Mouse (Mus musculus) neural tube, embryonic 13.5 days (tissue): ENCODE measurements at regions not wholly inside any gene's neighbourhood (a gene's known extent, or its start where the extent isn't known, plus 50 kb on each side); places are given as distances from the start of the nearest gene placed in this dataset.
A peak's percentile ranks its signal among the peaks of the same experiment; 100 is the strongest.

ENCODE experiments used
- ATAC-seq: fragments of 200-750 bp; cut with Nextera tagmentation; 2 replicates; pipeline ENCODE4 v1.8.0; 2017; ENCODE audit warnings: low read depth, mild to moderate bottlenecking, moderate TSS enrichment, moderate library complexity
- H3K27ac ChIP-seq: fragments of 300-500 bp; sonication (generic); replicated peaks from 2 replicates; pipeline ENCODE4 v1.5.1; 2015; ENCODE audit warnings: moderate library complexity, mild to moderate bottlenecking, inconsistent platforms
- H3K27me3 ChIP-seq: fragments of 300-500 bp; sonication (generic); 2 replicates; pipeline ENCODE4 v1.6.1; 2015; ENCODE audit warnings: mild to moderate bottlenecking, inconsistent platforms
- H3K36me3 ChIP-seq: fragments of 300-500 bp; sonication (generic); 2 replicates; pipeline ENCODE4 v1.6.1; 2015; ENCODE audit warnings: mild to moderate bottlenecking, inconsistent platforms
- H3K4me1 ChIP-seq: fragments of 300-500 bp; sonication (generic); replicated peaks from 2 replicates; pipeline ENCODE4 v1.6.1; 2015; ENCODE audit warnings: inconsistent platforms
- H3K4me2 ChIP-seq: fragments of 300-500 bp; sonication (generic); 2 replicates; pipeline ENCODE4 v1.6.1; 2015; ENCODE audit warnings: inconsistent platforms, mild to moderate bottlenecking, moderate library complexity
- H3K4me3 ChIP-seq: fragments of 300-500 bp; sonication (generic); 2 replicates; pipeline ENCODE4 v1.5.1; 2015; ENCODE audit warnings: mild to moderate bottlenecking, inconsistent platforms
- H3K9ac ChIP-seq: fragments of 300-500 bp; sonication (generic); 2 replicates; pipeline ENCODE4 v1.6.1; 2015; ENCODE audit warnings: moderate library complexity, mild to moderate bottlenecking, inconsistent platforms
- H3K9me3 ChIP-seq: fragments of 300-500 bp; sonication (generic); 2 replicates; pipeline ENCODE4 v1.6.1; 2016; ENCODE audit warnings: inconsistent platforms
- WGBS: fragments of 180-500 bp; shearing (Covaris S2); methylation state at CpG from one replicate; pipeline ENCODE4 v1.1.7; 2015; 5-methylcytosine and 5-hydroxymethylcytosine counted together

GRCm38 (mm10) chr1:194034199-194034883, 583.7 kb upstream of the Plxna2 start:
- peaks cover 18% of the 10 kb centered on the region for H3K4me1 ChIP-seq
- H3K9me3 ChIP-seq: no peaks in the 10 kb centered on the region
- no peak overlapping the region for H3K4me2 ChIP-seq
- H3K27me3 ChIP-seq: no peaks in the 10 kb centered on the region
- H3K9ac ChIP-seq: no peak overlapping the region
- WGBS: 24% methylated on average over 5 of the region's 5 CpGs
- H3K4me3 ChIP-seq: no peak overlapping the region
- no peak overlapping the region for H3K27ac ChIP-seq
- ATAC-seq: no peak; the same call in 1 of the 2 replicates
- no peaks in the 10 kb centered on the region for H3K36me3 ChIP-seq

GRCm38 (mm10) chr1:194032603-194033002, 585.4 kb upstream of the Plxna2 start:
- no peaks in the 10 kb centered on the region for H3K9me3 ChIP-seq
- no peak overlapping the region for H3K27ac ChIP-seq
- peaks cover 18% of the 10 kb centered on the region for H3K4me1 ChIP-seq
- H3K4me2 ChIP-seq: no peak overlapping the region
- H3K36me3 ChIP-seq: no peaks in the 10 kb centered on the region
- no peaks in the 10 kb centered on the region for H3K27me3 ChIP-seq
- H3K9ac ChIP-seq: no peak overlapping the region
- ATAC-seq: no peak
- WGBS: 100% methylated on average over 1 of the region's 1 CpGs
- no peak overlapping the region for H3K4me3 ChIP-seq

- H3K27me3 ChIP-seq: no peaks in the 10 kb centered on the region
- H3K36me3 ChIP-seq: no peaks in the 10 kb centered on the region
- H3K27ac ChIP-seq: peak overlapping the region; percentile 38
- no peak for ATAC-seq
- no peak overlapping the region for H3K9ac ChIP-seq
- peaks cover 18% of the 10 kb centered on the region for H3K4me1 ChIP-seq
- H3K4me3 ChIP-seq: no peak overlapping the region
- WGBS: 38% methylated on average over 3 of the region's 3 CpGs
- H3K4me2 ChIP-seq: no peak overlapping the region
- no peaks in the 10 kb centered on the region for H3K9me3 ChIP-seq
Observed at GRCm38 (mm10) chr1:194030651-194031228, 587.3 kb upstream of the Plxna2 start.

GRCm38 (mm10) chr1:194026958-194027692, 590.9 kb upstream of the Plxna2 start:
- H3K9me3 ChIP-seq: no peaks in the 10 kb centered on the region
- no peak overlapping the region for H3K4me3 ChIP-seq
- H3K27me3 ChIP-seq: no peaks in the 10 kb centered on the region
- H3K4me2 ChIP-seq: no peak overlapping the region
- 80% methylated on average over 7 of the region's 7 CpGs for WGBS
- H3K27ac ChIP-seq: no peak overlapping the region
- H3K36me3 ChIP-seq: no peaks in the 10 kb centered on the region
- H3K9ac ChIP-seq: no peak overlapping the region
- ATAC-seq: no peak
- peaks cover 5% of the 10 kb centered on the region; the same call in 1 of the 2 replicates for H3K4me1 ChIP-seq

- 69% methylated on average over 2 of the region's 2 CpGs for WGBS
Observed at GRCm38 (mm10) chr1:194026213-194026612, 591.8 kb upstream of the Plxna2 start.

GRCm38 (mm10) chr1:194019282-194019681, 598.7 kb upstream of the Plxna2 start:
- H3K4me2 ChIP-seq: no peak overlapping the region
- H3K27me3 ChIP-seq: no peaks in the 10 kb centered on the region
- H3K4me3 ChIP-seq: no peak overlapping the region
- no peaks in the 10 kb centered on the region for H3K4me1 ChIP-seq
- no peak overlapping the region for H3K9ac ChIP-seq
- ATAC-seq: no peak
- no peaks in the 10 kb centered on the region for H3K9me3 ChIP-seq
- H3K27ac ChIP-seq: no peak overlapping the region
- H3K36me3 ChIP-seq: no peaks in the 10 kb centered on the region

More at GRCm38 (mm10) chr1:194026213-194026612, 591.8 kb upstream of the Plxna2 start:
- H3K27ac ChIP-seq: no peak overlapping the region
- H3K4me3 ChIP-seq: no peak overlapping the region
- H3K27me3 ChIP-seq: no peaks in the 10 kb centered on the region
- no peak for ATAC-seq
- no peak overlapping the region for H3K4me2 ChIP-seq
- H3K36me3 ChIP-seq: no peaks in the 10 kb centered on the region
- peaks cover 5% of the 10 kb centered on the region; the same call in 1 of the 2 replicates for H3K4me1 ChIP-seq
- no peaks in the 10 kb centered on the region for H3K9me3 ChIP-seq
- H3K9ac ChIP-seq: no peak overlapping the region

- no peak overlapping the region for H3K9ac ChIP-seq
- ATAC-seq: no peak
- peaks cover 32% of the 10 kb centered on the region for H3K4me1 ChIP-seq
- H3K4me2 ChIP-seq: no peak overlapping the region
- no peaks in the 10 kb centered on the region for H3K9me3 ChIP-seq
- H3K27me3 ChIP-seq: no peaks in the 10 kb centered on the region
- WGBS: 77% methylated on average over 2 of the region's 2 CpGs
- no peak overlapping the region for H3K4me3 ChIP-seq
- H3K27ac ChIP-seq: no peak overlapping the region
- no peaks in the 10 kb centered on the region for H3K36me3 ChIP-seq
Observed at GRCm38 (mm10) chr1:193992226-193992625, 622.1 kb upstream of the Camk1g start.

GRCm38 (mm10) chr1:193989956-193990675, 620.0 kb upstream of the Camk1g start:
- H3K36me3 ChIP-seq: no peaks in the 10 kb centered on the region
- peak; percentile 75 for ATAC-seq
- H3K27ac ChIP-seq: peak overlapping the region; percentile 92
- peaks cover 32% of the 10 kb centered on the region for H3K4me1 ChIP-seq
- peak overlapping the region; percentile 48; the same call in 1 of the 2 replicates for H3K9ac ChIP-seq
- H3K9me3 ChIP-seq: no peaks in the 10 kb centered on the region
- no peaks in the 10 kb centered on the region for H3K27me3 ChIP-seq
- peak overlapping the region; percentile 44 for H3K4me2 ChIP-seq
- 0 out of 2 replicates have a peak overlapping the region, but pooled peaks have one; percentile 8 for H3K4me3 ChIP-seq
- WGBS: 23% methylated on average over 10 of the region's 10 CpGs

GRCm38 (mm10) chr1:193988970-193989904, 619.1 kb upstream of the Camk1g start:
- peak; percentile 92 for ATAC-seq
- Histone ChIP-seq H3K4me2 (peak overlapping the region; percentile 44), H3K27me3 (no peaks in the 10 kb centered on the region), H3K9me3 (no peaks in the 10 kb centered on the region), H3K4me3 (peak overlapping the region; percentile 8), H3K4me1 (peaks cover 29% of the 10 kb centered on the region), H3K36me3 (no peaks in the 10 kb centered on the region), H3K27ac (peak overlapping the region; percentile 92), H3K9ac (peak overlapping the region; percentile 48)
- WGBS: 7% methylated on average over 17 of the region's 17 CpGs

- H3K9ac ChIP-seq: no peak overlapping the region
- WGBS: 64% methylated on average over 4 of the region's 4 CpGs
- H3K36me3 ChIP-seq: no peaks in the 10 kb centered on the region
- H3K27ac ChIP-seq: peak overlapping the region; percentile 20; the same call in 1 of the 2 replicates
- H3K4me3 ChIP-seq: no peak overlapping the region
- ATAC-seq: no peak
- H3K9me3 ChIP-seq: no peaks in the 10 kb centered on the region
- H3K4me2 ChIP-seq: no peak overlapping the region
- H3K27me3 ChIP-seq: no peaks in the 10 kb centered on the region
- H3K4me1 ChIP-seq: peaks cover 8% of the 10 kb centered on the region
Observed at GRCm38 (mm10) chr1:193980571-193980970, 610.5 kb upstream of the Camk1g start.

GRCm38 (mm10) chr1:193971537-193971936, 601.4 kb upstream of the Camk1g start:
- 63% methylated on average over 1 of the region's 1 CpGs for WGBS
- Histone ChIP-seq H3K4me1 (peaks cover 22% of the 10 kb centered on the region), H3K27ac (no peak overlapping the region), H3K9me3 (no peaks in the 10 kb centered on the region), H3K27me3 (no peaks in the 10 kb centered on the region), H3K36me3 (no peaks in the 10 kb centered on the region), H3K4me3 (no peak overlapping the region), H3K4me2 (no peak overlapping the region), H3K9ac (no peak overlapping the region)
- ATAC-seq: no peak
